Mouse (Mus musculus): ENCODE data around the gene Olfr10.

Gene Olfr10

DNA sequence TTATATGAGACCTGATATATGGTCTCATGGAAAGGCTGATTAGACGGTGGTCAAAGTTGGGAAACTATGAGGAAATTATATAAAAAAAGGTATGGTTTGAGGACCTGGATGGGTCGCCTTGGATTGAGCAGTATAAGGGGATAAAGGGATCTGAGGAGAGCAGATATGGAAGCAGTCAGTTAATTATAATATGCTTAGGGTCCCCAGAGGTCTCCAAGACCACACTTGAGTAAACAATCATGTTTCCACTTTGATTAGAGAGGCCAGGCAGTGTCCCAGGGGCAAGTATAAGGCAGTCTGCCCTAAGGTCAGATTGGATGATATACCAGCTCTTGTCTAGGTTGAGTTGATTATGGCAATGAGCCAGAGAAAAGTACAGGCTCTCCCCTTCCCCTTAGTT lies 17.9 kb downstream of the Olfr10 start, which contains the start of gene Olfr1391:
TSS of gene Olfr1391 (plus strand) at position 301 of the 400 bp plus-strand sequence.
- no peak for DNase-seq (ENCODE audit: extremely low read depth, low read depth, low spot score)

- no peak for DNase-seq (ENCODE audit: extremely low read depth, low read depth, low spot score)
Observed at GRCm38 (mm10) chr11:49326726-49327125, 22.2 kb downstream of the Olfr10 start.

DNA sequence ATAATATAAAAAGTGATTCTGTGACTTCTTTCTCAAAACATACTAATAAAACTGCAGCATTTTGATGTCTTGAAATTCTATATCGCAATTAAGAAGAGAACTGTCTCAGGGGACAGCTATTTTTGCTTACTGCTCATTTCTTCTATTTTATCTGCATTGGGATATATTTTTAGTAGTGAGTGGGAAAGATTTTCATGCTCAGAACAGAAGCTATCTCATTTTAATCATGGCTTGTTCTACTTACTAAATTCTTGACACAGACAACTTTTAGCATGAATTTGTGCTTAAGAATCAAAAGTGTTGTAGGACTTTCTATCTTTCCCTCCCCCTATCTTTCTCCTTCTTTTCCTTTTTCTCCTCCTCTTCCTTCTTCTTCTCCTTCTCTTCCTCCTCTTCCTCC lies 25.1 kb downstream of the Olfr10 start:
- DNase-seq (ENCODE audit: extremely low read depth, low read depth, low spot score): no peak

GRCm38 (mm10) chr11:49334888-49335287 lies 30.3 kb downstream of the Olfr10 start, which contains the start of gene Olfr1390:
Gene Olfr1390, plus strand, starts transcription at chr11:49335188.
- DNase-seq (ENCODE audit: extremely low read depth, low read depth, low spot score): no peak

DNA sequence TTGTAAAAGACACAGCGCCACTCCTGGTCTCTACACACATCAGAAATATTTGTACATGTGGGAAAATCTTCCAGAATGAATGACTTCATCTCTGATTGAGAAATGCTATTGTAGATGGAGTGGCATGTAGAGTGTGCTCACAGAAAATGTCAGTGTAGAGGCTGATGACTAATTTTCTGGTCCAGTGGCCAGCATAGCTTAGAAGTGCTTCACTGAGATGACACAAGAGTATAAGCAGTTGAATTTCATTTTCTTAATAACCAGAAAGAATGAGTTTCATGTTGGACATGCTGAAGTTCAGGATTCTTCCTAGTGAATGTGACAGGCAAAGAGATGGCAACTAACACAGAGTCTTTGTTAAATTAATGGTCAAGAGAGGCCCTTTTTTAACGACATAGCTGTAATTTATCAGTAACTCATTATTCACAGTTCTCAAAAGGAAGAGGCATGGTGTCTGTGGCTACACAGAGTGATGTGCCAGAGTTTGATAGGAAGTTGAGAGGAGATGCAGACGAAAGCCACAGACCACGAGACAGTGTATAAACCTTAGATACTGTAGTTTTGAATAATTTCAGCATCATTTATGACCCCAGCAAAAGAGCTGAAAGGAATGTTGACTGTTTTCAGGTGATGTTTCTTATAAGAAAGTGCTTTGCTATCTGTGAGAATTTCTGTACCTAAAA lies 32.8 kb downstream of the Olfr10 start:
- DNase-seq (ENCODE audit: extremely low read depth, low read depth, low spot score): no peak
